Mouse (Mus musculus) pancreas, adult 10 weeks (tissue): ENCODE measurements around the gene Rhox3a. TPM values are rescaled to one million over a fixed set of nuclear protein-coding genes. Genes with fewer than 3 reads are reported as not detected.

Source experiments
- polyA plus RNA-seq: library from polyadenylated mRNA; stranded (reverse); fragments of 350-450 nt; fragmentation: Illumina TruSeq; extraction: RNeasy Lipid Tissue Mini Kit (QIAGEN cat#74804); gene quantifications from one replicate; pipeline ENCODE4 v1.2.3, GENCODE M21; 2015; ENCODE audit warnings: low read depth, low replicate concordance; ENCODE audit not compliant: insufficient read depth

Rhox3a gene
- not detected for polyA plus RNA-seq

DNA sequence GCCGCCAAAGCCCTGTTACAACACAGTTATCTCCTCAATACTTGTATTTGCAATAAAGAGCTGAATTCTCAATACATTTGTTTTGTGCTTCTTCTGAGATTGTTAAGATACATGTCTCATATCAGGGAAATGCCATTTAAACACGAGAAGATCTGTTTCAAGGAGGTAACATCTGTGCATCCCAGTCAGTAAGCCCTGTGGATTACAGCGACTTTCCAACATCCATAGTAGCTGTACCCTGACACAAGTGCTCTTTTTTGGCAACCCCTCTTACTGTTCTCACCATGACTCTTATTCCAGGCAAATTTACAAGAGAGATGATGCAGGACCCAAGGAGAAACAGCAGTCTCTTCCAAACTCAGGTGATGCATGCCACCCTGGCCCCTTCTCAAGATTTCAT, at the start of gene Rhox3a:
Rhox3a (plus strand) TSS at position 301 of the 400 bp plus-strand sequence.

DNA sequence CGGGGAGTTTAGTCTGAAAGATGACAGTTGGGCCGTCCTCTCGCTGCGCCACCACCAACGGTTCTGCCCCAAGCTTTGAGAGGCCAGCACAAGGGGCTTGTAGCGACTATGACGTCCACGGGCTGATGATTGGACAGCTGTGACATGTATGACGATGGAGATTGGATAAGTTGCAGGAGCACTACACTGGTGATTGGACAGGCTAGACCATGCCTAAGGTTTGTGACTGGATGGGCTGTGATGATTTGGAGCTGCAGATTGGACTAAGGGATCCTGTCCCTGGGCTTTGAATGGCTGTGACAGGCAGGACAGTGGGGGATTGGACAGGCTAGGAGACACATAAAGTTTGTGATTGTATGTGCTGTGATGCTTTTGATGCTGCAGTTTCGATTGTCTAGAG, 38.8 kb upstream of the Rhox3a start, which contains the start of gene Gm9:
Gm9 (minus strand) TSS at position 101 of the 400 bp plus-strand sequence.

DNA sequence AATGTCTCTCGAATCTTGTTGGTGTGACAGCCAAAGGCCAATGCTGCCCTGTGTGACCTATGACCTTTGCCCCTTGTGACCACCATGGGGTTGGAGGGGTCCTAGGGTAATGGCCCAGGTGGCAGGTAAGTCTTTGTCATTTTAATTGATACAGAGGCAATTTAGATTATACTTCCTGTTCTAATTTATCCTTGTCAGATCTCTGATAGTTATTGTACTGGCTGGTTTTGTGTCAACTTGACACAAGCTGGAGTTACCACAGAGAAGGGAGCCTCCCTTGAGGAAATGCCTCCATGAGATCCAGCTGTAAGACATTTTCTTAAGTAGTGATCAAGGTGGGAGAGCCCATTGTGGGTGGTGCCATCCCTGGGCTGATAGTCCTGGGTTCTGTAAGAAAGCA, 27.6 kb upstream of the Rhox3a start, which contains the start of gene Rhox1:
Rhox1 (minus strand) TSS at position 101 of the 400 bp plus-strand sequence.

DNA sequence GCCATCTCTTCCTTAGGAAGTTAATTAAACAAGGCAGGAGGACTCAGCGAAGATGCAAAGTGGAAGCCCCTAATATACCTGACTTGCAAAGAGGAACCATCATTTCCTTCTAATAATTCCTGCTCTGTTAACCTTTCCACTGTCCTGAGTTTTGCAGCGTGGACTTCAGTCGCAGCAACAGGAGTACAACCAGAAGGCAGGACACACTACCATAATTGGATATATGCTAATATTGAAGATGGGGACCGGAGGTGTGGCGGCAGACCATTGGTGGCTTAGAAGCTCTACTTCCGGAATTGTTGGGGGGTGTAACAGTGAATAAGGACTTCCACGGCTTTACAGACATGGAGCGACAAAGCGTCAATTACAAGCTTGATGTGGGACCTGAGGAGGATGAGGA, 5.0 kb upstream of the Rhox3a start, which contains the start of gene Rhox2a:
Rhox2a (plus strand) TSS at position 301 of the 400 bp plus-strand sequence.

DNA sequence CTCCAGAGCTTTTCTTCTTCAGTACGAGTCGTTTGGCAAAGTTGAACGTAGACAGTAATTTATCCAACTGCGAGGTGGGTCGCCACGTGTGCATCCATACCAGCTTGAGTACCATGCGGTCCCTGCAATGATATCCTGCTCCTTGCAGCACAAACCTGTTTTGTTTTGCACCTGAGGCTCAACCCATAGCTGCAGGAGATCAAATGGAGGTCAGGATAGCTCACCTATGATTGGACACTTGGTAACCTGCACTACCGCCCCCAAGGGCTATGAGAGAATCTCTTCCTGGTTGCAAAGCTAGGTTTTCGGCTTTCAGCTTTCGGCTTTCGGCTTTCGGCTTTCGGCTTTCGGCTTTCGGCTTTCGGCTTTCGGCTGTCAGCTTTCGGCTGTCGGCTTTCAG, 15.3 kb downstream of the Rhox3a start, which contains the start of gene Rhox4a:
Rhox4a (plus strand) TSS at position 301 of the 400 bp plus-strand sequence.

Other genes starting within 250 kb of the Rhox3a start
- gene Sowahd, start 201.1 kb upstream of the Rhox3a start, polyA plus RNA-seq, result not detected
- 264 TPM for gene Rpl39, start 164.5 kb upstream of the Rhox3a start, polyA plus RNA-seq
- 10.2 TPM for gene Upf3b, start 139.6 kb upstream of the Rhox3a start, polyA plus RNA-seq
- 2.3 TPM for gene Nkap, start 123.1 kb upstream of the Rhox3a start, polyA plus RNA-seq
- gene Akap14, start 81.1 kb upstream of the Rhox3a start, polyA plus RNA-seq, result not detected
- 85.0 TPM for gene Ndufa1, start 58.8 kb upstream of the Rhox3a start, polyA plus RNA-seq
- 1.2 TPM for gene Rnf113a1, start 58.7 kb upstream of the Rhox3a start, polyA plus RNA-seq
- gene Gm9, start 38.9 kb upstream of the Rhox3a start, polyA plus RNA-seq, result not detected
- gene Rhox1, start 27.7 kb upstream of the Rhox3a start, polyA plus RNA-seq, result not detected
- not detected for gene Rhox2a, start 4.9 kb upstream of the Rhox3a start, polyA plus RNA-seq
- gene Rhox4a, start 15.4 kb downstream of the Rhox3a start, polyA plus RNA-seq, result not detected
- not detected for gene Rhox3a2, start 130.1 kb downstream of the Rhox3a start, polyA plus RNA-seq
- gene Rhox4a2, start 140.9 kb downstream of the Rhox3a start, polyA plus RNA-seq, result not detected
- not detected for gene Rhox2b, start 162.1 kb downstream of the Rhox3a start, polyA plus RNA-seq
- not detected for gene Rhox4b, start 182.6 kb downstream of the Rhox3a start, polyA plus RNA-seq
- gene Rhox2c, start 203.8 kb downstream of the Rhox3a start, polyA plus RNA-seq, result not detected
- gene Rhox3c, start 208.7 kb downstream of the Rhox3a start, polyA plus RNA-seq, result not detected
- gene Rhox4c, start 230.4 kb downstream of the Rhox3a start, polyA plus RNA-seq, result not detected
- gene Rhox2d, start 243.5 kb downstream of the Rhox3a start, polyA plus RNA-seq, result not detected